Mouse (Mus musculus) intestine, embryonic 14.5 days (tissue): ENCODE results near the gene Bysl. TPM values are rescaled to one million over a fixed set of nuclear protein-coding genes. Genes with fewer than 3 reads are reported as not detected.

Source experiments
- ATAC-seq: fragments of 200-750 bp; cut with Nextera tagmentation; replicated peaks from 2 replicates; pipeline ENCODE4 v1.8.0; 2017; ENCODE audit warnings: low read depth, moderate number of reproducible peaks, moderate TSS enrichment, moderate library complexity; ENCODE audit not compliant: low FRiP score, low TSS enrichment
- DNase-seq: peaks from one replicate; pipeline ENCODE4 v3.0.0-alpha.2; 2018; ENCODE audit warnings: low spot score
- H3K27ac ChIP-seq: fragments of 300-500 bp; sonication (generic); 2 replicates; pipeline ENCODE4 v1.5.1; 2014; ENCODE audit warnings: low read depth, mild to moderate bottlenecking, control low read depth
- H3K27me3 ChIP-seq: fragments of 300-500 bp; sonication (generic); replicated peaks from 2 replicates; pipeline ENCODE4 v1.6.1; 2014; ENCODE audit warnings: low read length, control low read depth; ENCODE audit not compliant: control insufficient read depth, insufficient read depth
- H3K36me3 ChIP-seq: fragments of 300-500 bp; sonication (generic); 2 replicates; pipeline ENCODE4 v1.6.1; 2014; ENCODE audit warnings: low read length, control low read depth; ENCODE audit not compliant: control insufficient read depth, insufficient read depth
- H3K4me1 ChIP-seq: fragments of 300-500 bp; sonication (generic); replicated peaks from 2 replicates; pipeline ENCODE4 v1.6.1; 2014; ENCODE audit warnings: low read length, control low read depth, mixed read lengths; ENCODE audit not compliant: control insufficient read depth, insufficient read depth
- H3K4me2 ChIP-seq: fragments of 300-500 bp; sonication (generic); 2 replicates; pipeline ENCODE4 v1.6.1; 2014; ENCODE audit warnings: low read length
- H3K4me3 ChIP-seq: fragments of 300-500 bp; sonication (generic); 2 replicates; pipeline ENCODE4 v1.5.1; 2014; ENCODE audit warnings: low read depth, low read length, control low read depth, mixed read lengths
- H3K9ac ChIP-seq: fragments of 300-500 bp; sonication (generic); 2 replicates; pipeline ENCODE4 v1.6.1; 2014; ENCODE audit warnings: mild to moderate bottlenecking, low read length
- H3K9me3 ChIP-seq: fragments of 300-500 bp; sonication (generic); 2 replicates; pipeline ENCODE4 v1.6.1; 2016; ENCODE audit warnings: low read length, control low read depth; ENCODE audit not compliant: control insufficient read depth
- WGBS: fragments of 180-500 bp; shearing (Covaris S2); extraction: QIAGEN DNeasy Blood & Tissue Kit; methylation state at CpG from one replicate; pipeline ENCODE4 v1.1.7; 2014; 5-methylcytosine and 5-hydroxymethylcytosine counted together
- polyA plus RNA-seq: library from polyadenylated mRNA; unstranded; fragments of >200 nt; fragmentation: Nextera tagmentation; extraction: Ambion mirVana; gene quantifications from 2 replicates; pipeline ENCODE4 v1.2.1, GENCODE M21; 2014

Bysl gene
- polyA plus RNA-seq, 1 experiment from 2014 or later, result 25.7 TPM

- Histone ChIP-seq H3K9me3 (no peaks in the 10 kb centered on the region), H3K36me3 (peaks cover 28% of the 10 kb centered on the region), H3K4me1 (peaks cover 30% of the 10 kb centered on the region), H3K27me3 (no peaks in the 10 kb centered on the region), H3K4me2 (peak overlapping the region; percentile 97), H3K4me3 (peak overlapping the region; percentile 73), H3K9ac (peak overlapping the region; percentile 88), H3K27ac (peak overlapping the region; percentile 98)
- under 1% methylated on average over 42 of the region's 43 CpGs for WGBS
- ATAC-seq (no peak), DNase-seq (peak; percentile 81)
Measured at GRCm38 (mm10) chr17:47594183-47594968, 16.9 kb downstream of the Bysl start.

GRCm38 (mm10) chr17:47593854-47594182, 17.5 kb downstream of the Bysl start:
- no peaks in the 10 kb centered on the region for H3K27me3 ChIP-seq
- peaks cover 23% of the 10 kb centered on the region for H3K36me3 ChIP-seq
- under 1% methylated on average over 13 of the region's 13 CpGs for WGBS
- H3K9ac ChIP-seq, result peak overlapping the region; percentile 88
- no peak for ATAC-seq
- peak overlapping the region; percentile 97 for H3K4me2 ChIP-seq
- peak overlapping the region; percentile 73 for H3K4me3 ChIP-seq
- H3K27ac ChIP-seq, result peak overlapping the region; percentile 98
- no peaks in the 10 kb centered on the region for H3K9me3 ChIP-seq
- peaks cover 30% of the 10 kb centered on the region for H3K4me1 ChIP-seq
- DNase-seq, result no peak

DNA sequence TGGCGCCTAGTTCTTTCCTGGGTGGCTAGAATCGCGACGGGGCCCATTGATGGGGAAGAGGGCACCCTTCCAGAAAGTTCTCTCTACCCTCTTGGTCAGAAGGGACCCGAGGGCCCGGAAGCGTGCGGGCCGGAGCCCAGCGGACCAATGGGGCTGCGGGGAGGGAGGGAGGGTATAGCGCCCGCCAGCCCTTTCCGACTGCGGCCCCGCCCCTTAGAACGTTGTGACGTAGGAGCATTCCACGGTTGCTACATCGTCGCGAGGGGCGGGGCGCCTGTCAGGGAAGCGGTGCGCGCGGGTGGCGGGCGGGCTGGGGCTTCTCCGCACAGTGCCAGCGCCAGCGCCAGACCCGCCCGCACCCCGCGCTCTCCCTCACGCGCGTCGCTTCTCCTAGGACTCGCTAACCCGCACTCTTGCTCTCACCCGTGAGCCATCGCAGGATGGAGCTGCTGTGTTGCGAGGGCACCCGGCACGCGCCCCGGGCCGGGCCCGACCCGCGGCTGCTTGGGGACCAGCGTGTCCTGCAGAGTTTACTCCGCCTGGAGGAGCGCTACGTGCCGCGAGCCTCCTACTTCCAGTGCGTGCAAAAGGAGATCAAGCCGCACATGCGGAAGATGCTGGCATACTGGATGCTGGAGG, 18.0 kb downstream of the Bysl start:
- peak overlapping the region; percentile 88 for H3K9ac ChIP-seq
- DNase-seq (peak; percentile 95), ATAC-seq (peak; percentile 83)
- H3K4me3 ChIP-seq, result peak overlapping the region; percentile 73
- no peaks in the 10 kb centered on the region for H3K9me3 ChIP-seq
- H3K4me2 ChIP-seq, result peak overlapping the region; percentile 97
- under 1% methylated on average over 59 of the region's 63 CpGs for WGBS
- no peaks in the 10 kb centered on the region for H3K27me3 ChIP-seq
- peaks cover 19% of the 10 kb centered on the region for H3K36me3 ChIP-seq
- peak overlapping the region; percentile 98 for H3K27ac ChIP-seq
- H3K4me1 ChIP-seq, result peaks cover 28% of the 10 kb centered on the region

- no peak for ATAC-seq
Measured at GRCm38 (mm10) chr17:47591073-47591472, 20.2 kb downstream of the Bysl start.

DNA sequence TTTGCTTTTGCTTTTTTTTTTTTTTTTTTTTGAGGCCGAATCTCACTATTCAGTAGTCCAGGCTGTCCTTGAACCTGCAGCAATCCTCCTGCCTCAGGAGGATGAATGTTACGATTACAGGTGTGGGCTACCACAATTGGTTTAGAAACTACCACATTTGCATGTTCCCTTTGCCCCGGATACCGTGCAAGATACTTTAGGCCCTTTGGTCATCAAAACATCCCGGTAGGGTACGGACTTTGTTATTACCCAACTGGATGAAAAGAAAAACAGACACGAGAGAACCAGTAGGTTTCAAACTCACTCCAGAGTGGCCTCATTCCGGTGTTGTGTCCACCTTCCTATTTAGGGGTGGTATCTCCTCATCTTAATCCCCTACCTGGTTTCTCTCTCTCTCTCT, 22.8 kb downstream of the Bysl start:
- ATAC-seq, result no peak
- no peak overlapping the region for H3K9ac ChIP-seq
- no peak overlapping the region for H3K4me2 ChIP-seq
- H3K4me3 ChIP-seq, result no peak overlapping the region
- DNase-seq, result no peak
- no peaks in the 10 kb centered on the region for H3K27me3 ChIP-seq
- peaks cover 7% of the 10 kb centered on the region; the same call in 1 of the 2 replicates for H3K4me1 ChIP-seq
- no peaks in the 10 kb centered on the region for H3K36me3 ChIP-seq
- WGBS, result 83% methylated on average over 8 of the region's 8 CpGs
- no peak overlapping the region for H3K27ac ChIP-seq
- no peaks in the 10 kb centered on the region for H3K9me3 ChIP-seq

More at GRCm38 (mm10) chr17:47591073-47591472, 20.2 kb downstream of the Bysl start:
- no peaks in the 10 kb centered on the region for H3K27me3 ChIP-seq
- H3K9ac ChIP-seq, result no peak overlapping the region
- H3K27ac ChIP-seq, result no peak overlapping the region
- H3K9me3 ChIP-seq, result no peaks in the 10 kb centered on the region
- 72% methylated on average over 3 of the region's 3 CpGs for WGBS
- H3K4me1 ChIP-seq, result peaks cover 7% of the 10 kb centered on the region; the same call in 1 of the 2 replicates
- no peaks in the 10 kb centered on the region for H3K36me3 ChIP-seq
- no peak for DNase-seq
- H3K4me2 ChIP-seq, result no peak overlapping the region
- no peak overlapping the region for H3K4me3 ChIP-seq

- Histone ChIP-seq H3K36me3 (no peaks in the 10 kb centered on the region), H3K4me1 (no peaks in the 10 kb centered on the region), H3K4me3 (no peak overlapping the region), H3K27ac (no peak overlapping the region), H3K9me3 (no peaks in the 10 kb centered on the region), H3K9ac (no peak overlapping the region), H3K4me2 (no peak overlapping the region), H3K27me3 (no peaks in the 10 kb centered on the region)
- 80% methylated on average over 4 of the region's 4 CpGs for WGBS
- DNase-seq, result no peak
- ATAC-seq, result no peak
Measured at GRCm38 (mm10) chr17:47580962-47581361, 30.3 kb downstream of the Bysl start.

- Histone ChIP-seq H3K27ac (no peak overlapping the region), H3K9ac (no peak overlapping the region), H3K27me3 (no peaks in the 10 kb centered on the region), H3K9me3 (no peaks in the 10 kb centered on the region), H3K4me3 (no peak overlapping the region), H3K36me3 (no peaks in the 10 kb centered on the region), H3K4me2 (no peak overlapping the region), H3K4me1 (no peaks in the 10 kb centered on the region)
- DNase-seq (no peak), ATAC-seq (no peak)
- WGBS, result 82% methylated on average over 6 of the region's 6 CpGs
Measured at GRCm38 (mm10) chr17:47578655-47579054, 32.6 kb downstream of the Bysl start.

DNA sequence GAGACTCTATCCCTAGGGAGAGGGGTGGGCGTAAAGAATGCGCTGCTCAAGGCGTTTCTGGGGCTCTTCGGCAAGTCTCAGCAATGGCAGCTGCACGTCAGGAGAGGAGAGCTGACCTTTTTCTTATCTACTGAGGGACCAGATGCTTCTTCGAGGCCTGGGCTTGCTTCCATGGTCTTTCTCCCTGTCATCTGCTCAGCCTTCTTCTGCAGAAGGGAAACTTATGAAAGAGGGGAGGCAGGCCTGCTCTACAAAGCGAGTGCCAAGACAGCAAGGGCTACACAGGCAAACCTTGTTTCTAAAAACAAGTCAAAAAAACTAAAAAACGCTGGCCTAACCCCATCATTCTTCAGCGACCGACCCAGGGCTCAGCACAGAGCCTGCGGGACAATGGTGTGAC, 36.5 kb downstream of the Bysl start:
- Histone ChIP-seq H3K4me3 (no peak overlapping the region), H3K9ac (no peak overlapping the region), H3K27ac (no peak overlapping the region), H3K36me3 (no peaks in the 10 kb centered on the region), H3K9me3 (no peaks in the 10 kb centered on the region), H3K27me3 (no peaks in the 10 kb centered on the region), H3K4me1 (no peaks in the 10 kb centered on the region), H3K4me2 (no peak overlapping the region)
- 74% methylated on average over 11 of the region's 11 CpGs for WGBS
- DNase-seq (no peak), ATAC-seq (no peak)
